Mouse (Mus musculus): ENCODE results near the gene B3gat2. TPM values are rescaled to one million over a fixed set of nuclear protein-coding genes. Genes with fewer than 3 reads are reported as not detected.

B3gat2 gene
- polyA plus RNA-seq (2015; fragmentation: Nextera tagmentation; extraction: Ambion mirVana), result 0.45 and 0.62 TPM in 2 replicates

DNA sequence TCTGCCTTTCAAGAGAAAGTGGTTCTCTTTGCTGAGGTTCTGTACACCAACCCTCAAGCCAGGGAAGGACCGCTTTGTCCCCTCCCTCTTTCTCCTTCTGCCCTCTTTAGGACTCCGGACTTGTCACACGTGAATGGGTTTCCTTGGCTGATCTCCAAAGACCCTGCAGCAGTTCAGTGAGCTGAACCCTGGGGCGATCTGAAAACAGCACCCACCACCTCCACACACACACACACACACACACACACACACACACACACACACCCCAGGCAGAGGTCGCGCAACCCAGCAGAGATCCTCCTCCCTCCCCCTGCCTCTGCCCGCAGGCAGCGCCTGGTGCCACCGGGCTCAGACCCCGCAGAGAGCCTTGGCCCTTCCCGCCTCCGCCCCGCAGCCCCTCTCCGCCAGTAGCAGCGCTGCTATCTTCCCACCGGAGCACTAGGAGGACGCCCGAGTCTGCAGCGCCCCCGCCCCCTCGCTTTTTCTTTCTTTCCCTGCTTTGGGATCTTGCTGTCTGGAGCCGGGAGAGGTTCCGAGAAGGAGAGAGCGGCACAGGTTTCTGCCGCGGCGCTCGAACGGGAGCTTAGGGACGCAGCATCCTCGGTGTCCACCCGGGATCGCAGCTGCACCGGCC, at the start of gene B3gat2:
Gene B3gat2 (plus strand): TSS at position 252 of the 634 bp plus-strand sequence.
- Histone ChIP-seq H3K4me3 (ENCODE audit: low read length) (peak within 1 kb of the TSS; percentile 63), H3K9ac (ENCODE audit: low read length) (peak within 1 kb of the TSS; percentile 50), H3K27ac (ENCODE audit: low read length) (no peak within 1 kb of the TSS), H3K4me1 (replicated peaks; ENCODE audit: control insufficient read depth, insufficient read depth, low read length) (peaks cover 8% of the 10 kb centered on the region; the same call in 1 of the 2 replicates), H3K4me2 (ENCODE audit: low read depth, low read length) (peak within 1 kb of the TSS; percentile 88), H3K9me3 (ENCODE audit: control insufficient read depth, low read length) (no peaks in the 10 kb centered on the region), H3K27me3 (ENCODE audit: control insufficient read depth, insufficient read depth, low read depth, low read length) (peaks cover 40% of the 10 kb centered on the region), H3K36me3 (ENCODE audit: control insufficient read depth, insufficient read depth, low read length) (no peaks in the 10 kb centered on the region)
- WGBS, result 1% methylated on average over 30 of the region's 34 CpGs
- 0 out of 2 replicates have a peak, but pooled peaks have one; percentile 17 for ATAC-seq (ENCODE audit: low read depth)

DNA sequence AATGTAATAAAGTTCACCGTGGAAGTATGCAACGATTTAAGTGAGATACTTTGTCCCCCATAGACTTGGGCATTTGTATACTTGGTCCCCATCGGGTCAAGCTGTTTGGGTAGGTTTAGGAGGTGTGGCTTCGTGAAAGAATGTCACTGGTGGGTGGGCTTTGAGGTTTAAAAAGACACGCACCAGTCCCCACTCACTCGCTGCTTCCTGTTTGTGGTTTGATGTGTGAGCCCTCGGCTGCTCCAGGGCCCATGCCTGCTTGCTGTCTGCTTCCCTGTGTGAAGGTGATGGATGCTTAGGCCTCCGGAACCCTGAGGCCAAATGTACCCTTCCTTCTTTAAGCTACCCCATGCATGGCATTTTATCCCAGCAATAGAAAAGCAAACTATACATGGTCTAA, 41.2 kb upstream of the B3gat2 start:
- H3K27ac ChIP-seq (ENCODE audit: low read length), result no peak overlapping the region
- no peaks in the 10 kb centered on the region for H3K4me1 ChIP-seq (replicated peaks; ENCODE audit: control insufficient read depth, insufficient read depth, low read length)
- no peaks in the 10 kb centered on the region for H3K9me3 ChIP-seq (ENCODE audit: control insufficient read depth, low read length)
- no peaks in the 10 kb centered on the region for H3K27me3 ChIP-seq (ENCODE audit: control insufficient read depth, insufficient read depth, low read depth, low read length)
- no peak for ATAC-seq (ENCODE audit: low read depth)
- no peak overlapping the region for H3K4me3 ChIP-seq (ENCODE audit: low read length)
- H3K9ac ChIP-seq (ENCODE audit: low read length), result no peak overlapping the region
- H3K36me3 ChIP-seq (ENCODE audit: control insufficient read depth, insufficient read depth, low read length), result no peaks in the 10 kb centered on the region
- WGBS, result 73% methylated on average over 8 of the region's 8 CpGs
- no peak overlapping the region for H3K4me2 ChIP-seq (ENCODE audit: low read depth, low read length)

DNA sequence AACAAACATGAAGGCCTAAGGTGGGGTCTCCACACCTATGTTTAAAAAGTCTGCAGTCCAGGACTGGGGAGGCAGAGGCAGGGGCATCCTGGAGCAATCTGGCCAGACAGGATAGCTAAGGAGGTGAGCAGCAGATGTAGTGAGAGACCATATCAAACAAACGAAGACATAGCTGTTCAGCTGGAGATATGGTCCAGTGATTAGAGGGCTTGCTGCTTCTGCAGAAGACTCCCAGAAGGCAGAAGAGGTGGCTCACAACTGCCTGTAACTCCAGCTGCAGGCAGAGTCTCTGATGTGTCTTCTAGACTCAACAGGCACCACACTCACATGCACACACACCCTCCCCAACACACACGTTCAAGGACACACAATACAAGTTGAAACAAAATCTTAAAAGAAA, 40.5 kb upstream of the B3gat2 start:
- Histone ChIP-seq H3K27ac (ENCODE audit: low read length) (no peak overlapping the region), H3K9ac (ENCODE audit: low read length) (no peak overlapping the region), H3K4me2 (ENCODE audit: low read depth, low read length) (no peak overlapping the region), H3K4me1 (replicated peaks; ENCODE audit: control insufficient read depth, insufficient read depth, low read length) (no peaks in the 10 kb centered on the region), H3K9me3 (ENCODE audit: control insufficient read depth, low read length) (no peaks in the 10 kb centered on the region), H3K27me3 (ENCODE audit: control insufficient read depth, insufficient read depth, low read depth, low read length) (no peaks in the 10 kb centered on the region), H3K4me3 (ENCODE audit: low read length) (no peak overlapping the region), H3K36me3 (ENCODE audit: control insufficient read depth, insufficient read depth, low read length) (no peaks in the 10 kb centered on the region)
- 67% methylated on average over 2 of the region's 2 CpGs for WGBS
- ATAC-seq (ENCODE audit: low read depth), result no peak

DNA sequence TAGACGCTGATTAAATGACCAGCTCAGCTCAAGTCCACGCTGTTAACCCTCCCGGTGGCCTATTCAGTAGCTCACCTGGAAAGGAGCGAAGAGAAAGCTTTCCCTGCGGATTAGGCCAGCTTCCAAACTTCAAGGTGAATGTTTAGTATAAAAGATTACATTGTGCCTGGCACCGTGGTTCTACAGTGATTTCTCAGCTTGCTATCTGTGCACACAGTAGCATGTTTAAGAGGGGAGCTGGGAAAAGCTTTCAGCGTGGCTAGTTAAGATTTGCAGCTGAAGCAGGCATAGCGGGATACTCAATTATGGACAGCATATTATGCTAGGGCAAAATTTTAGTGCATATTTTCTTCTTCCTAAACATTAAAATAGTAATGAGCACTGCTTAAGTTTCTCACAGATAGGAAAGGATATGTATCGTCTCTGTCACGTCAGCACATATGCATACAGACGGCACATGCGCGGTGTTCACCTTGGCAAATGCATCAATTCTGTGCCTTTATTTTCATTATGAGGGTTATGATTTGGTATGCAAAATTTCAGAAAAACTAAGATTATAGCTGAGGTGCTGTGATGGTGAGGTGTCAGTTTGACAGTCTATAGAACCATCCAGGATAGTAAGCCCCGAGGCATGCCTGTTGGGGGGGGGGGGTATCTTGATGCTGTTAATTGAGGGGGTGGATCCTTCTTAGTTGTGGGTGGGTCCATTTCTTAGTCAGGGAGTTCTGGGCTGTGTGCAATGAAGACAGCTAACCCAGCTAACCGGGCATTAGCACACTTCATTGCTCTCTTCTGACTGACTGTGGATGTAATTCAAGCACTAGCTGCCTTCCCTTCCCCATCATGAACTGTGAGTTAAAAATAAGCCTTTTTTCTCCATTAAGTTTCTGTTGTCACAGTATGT, 38.8 kb upstream of the B3gat2 start:
- no peak overlapping the region for H3K9ac ChIP-seq (ENCODE audit: low read length)
- no peak overlapping the region for H3K4me2 ChIP-seq (ENCODE audit: low read depth, low read length)
- no peaks in the 10 kb centered on the region for H3K27me3 ChIP-seq (ENCODE audit: control insufficient read depth, insufficient read depth, low read depth, low read length)
- no peak overlapping the region for H3K4me3 ChIP-seq (ENCODE audit: low read length)
- no peaks in the 10 kb centered on the region for H3K36me3 ChIP-seq (ENCODE audit: control insufficient read depth, insufficient read depth, low read length)
- no peaks in the 10 kb centered on the region for H3K9me3 ChIP-seq (ENCODE audit: control insufficient read depth, low read length)
- H3K4me1 ChIP-seq (replicated peaks; ENCODE audit: control insufficient read depth, insufficient read depth, low read length), result no peaks in the 10 kb centered on the region
- no peak for ATAC-seq (ENCODE audit: low read depth)
- H3K27ac ChIP-seq (ENCODE audit: low read length), result no peak overlapping the region
- 66% methylated on average over 15 of the region's 15 CpGs for whole genome bisulfite sequencing

- Histone ChIP-seq H3K4me3 (ENCODE audit: low read length) (no peak overlapping the region), H3K4me1 (replicated peaks; ENCODE audit: control insufficient read depth, insufficient read depth, low read length) (no peaks in the 10 kb centered on the region), H3K9me3 (ENCODE audit: control insufficient read depth, low read length) (no peaks in the 10 kb centered on the region), H3K9ac (ENCODE audit: low read length) (no peak overlapping the region), H3K36me3 (ENCODE audit: control insufficient read depth, insufficient read depth, low read length) (no peaks in the 10 kb centered on the region), H3K4me2 (ENCODE audit: low read depth, low read length) (no peak overlapping the region), H3K27ac (ENCODE audit: low read length) (no peak overlapping the region), H3K27me3 (ENCODE audit: control insufficient read depth, insufficient read depth, low read depth, low read length) (no peaks in the 10 kb centered on the region)
- 82% methylated on average over 5 of the region's 5 CpGs for WGBS
- no peak for ATAC-seq (ENCODE audit: low read depth)
These were observed 30.2 kb upstream of the B3gat2 start for GRCm38 (mm10) chr1:23731324-23731723.

DNA sequence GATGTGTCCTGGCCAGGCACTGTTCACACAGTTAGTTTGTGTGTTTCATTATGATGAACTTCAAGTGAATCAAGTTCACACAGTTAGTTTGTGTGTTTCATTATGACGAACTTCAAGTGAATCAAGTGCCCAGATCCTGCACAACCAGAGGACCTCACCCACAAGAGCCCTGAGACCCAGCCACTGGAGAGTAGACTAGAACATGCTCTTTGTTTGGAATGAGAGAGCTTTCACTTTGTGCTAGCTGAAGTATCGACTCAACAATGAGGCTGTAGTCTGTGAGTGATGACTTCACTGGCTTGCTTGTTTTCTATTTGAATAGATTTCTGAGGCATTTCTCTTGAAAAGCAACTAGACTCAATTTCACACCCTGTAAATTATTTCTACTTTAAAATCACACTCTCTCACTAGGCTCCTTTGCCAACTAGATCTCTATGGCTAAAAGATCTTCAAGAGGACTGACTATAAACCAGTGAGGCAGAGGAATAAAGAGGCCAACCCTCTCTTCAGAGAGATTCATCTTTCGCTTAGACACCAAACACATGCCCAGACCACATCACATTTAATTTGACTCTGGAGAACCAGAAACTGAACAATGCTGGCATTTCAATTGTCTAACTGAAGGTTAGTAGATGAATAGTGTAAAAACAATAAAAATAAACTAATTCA, 10.6 kb upstream of the B3gat2 start:
- Histone ChIP-seq H3K27ac (ENCODE audit: low read length) (no peak overlapping the region), H3K9me3 (ENCODE audit: control insufficient read depth, low read length) (no peaks in the 10 kb centered on the region), H3K36me3 (ENCODE audit: control insufficient read depth, insufficient read depth, low read length) (no peaks in the 10 kb centered on the region), H3K9ac (ENCODE audit: low read length) (no peak overlapping the region), H3K27me3 (ENCODE audit: control insufficient read depth, insufficient read depth, low read depth, low read length) (no peaks in the 10 kb centered on the region), H3K4me2 (ENCODE audit: low read depth, low read length) (no peak overlapping the region), H3K4me3 (ENCODE audit: low read length) (no peak overlapping the region), H3K4me1 (replicated peaks; ENCODE audit: control insufficient read depth, insufficient read depth, low read length) (no peaks in the 10 kb centered on the region)
- 72% methylated on average over 3 of the region's 3 CpGs for WGBS
- no peak for ATAC-seq (ENCODE audit: low read depth)

GRCm38 (mm10) chr1:23753091-23753490, 8.5 kb upstream of the B3gat2 start:
- ATAC-seq (ENCODE audit: low read depth), result no peak
- no peaks in the 10 kb centered on the region for H3K4me1 ChIP-seq (replicated peaks; ENCODE audit: control insufficient read depth, insufficient read depth, low read length)
- H3K4me2 ChIP-seq (ENCODE audit: low read depth, low read length), result no peak overlapping the region
- 78% methylated on average over 2 of the region's 2 CpGs for WGBS
- no peak overlapping the region for H3K27ac ChIP-seq (ENCODE audit: low read length)
- no peaks in the 10 kb centered on the region for H3K27me3 ChIP-seq (ENCODE audit: control insufficient read depth, insufficient read depth, low read depth, low read length)
- no peaks in the 10 kb centered on the region for H3K36me3 ChIP-seq (ENCODE audit: control insufficient read depth, insufficient read depth, low read length)
- no peak overlapping the region for H3K9ac ChIP-seq (ENCODE audit: low read length)
- no peak overlapping the region for H3K4me3 ChIP-seq (ENCODE audit: low read length)
- no peaks in the 10 kb centered on the region for H3K9me3 ChIP-seq (ENCODE audit: control insufficient read depth, low read length)

DNA sequence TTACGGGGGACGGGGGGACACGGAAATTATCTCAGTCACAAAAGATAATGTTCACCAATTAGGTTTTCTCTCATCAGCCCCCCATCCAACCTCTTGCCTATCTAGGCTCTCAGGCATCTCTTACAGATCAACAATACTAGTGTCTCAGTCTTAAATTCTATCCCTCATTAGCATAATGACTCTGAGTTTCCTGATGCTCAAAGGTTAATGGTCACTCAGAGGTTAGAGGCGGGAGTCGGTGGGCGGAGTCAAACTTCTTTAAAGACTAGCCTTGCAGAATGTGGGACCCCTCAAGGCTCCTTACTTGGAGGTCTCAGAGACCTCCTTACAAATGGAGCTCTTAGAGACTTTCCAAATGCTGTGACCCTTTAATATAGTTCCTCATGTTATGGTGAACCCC, 8.0 kb upstream of the B3gat2 start:
- H3K36me3 ChIP-seq (ENCODE audit: control insufficient read depth, insufficient read depth, low read length), result no peaks in the 10 kb centered on the region
- 81% methylated on average over 6 of the region's 6 CpGs for WGBS
- no peak overlapping the region for H3K27ac ChIP-seq (ENCODE audit: low read length)
- H3K9ac ChIP-seq (ENCODE audit: low read length), result no peak overlapping the region
- no peak overlapping the region for H3K4me2 ChIP-seq (ENCODE audit: low read depth, low read length)
- no peaks in the 10 kb centered on the region for H3K9me3 ChIP-seq (ENCODE audit: control insufficient read depth, low read length)
- no peak overlapping the region for H3K4me3 ChIP-seq (ENCODE audit: low read length)
- no peaks in the 10 kb centered on the region for H3K4me1 ChIP-seq (replicated peaks; ENCODE audit: control insufficient read depth, insufficient read depth, low read length)
- H3K27me3 ChIP-seq (ENCODE audit: control insufficient read depth, insufficient read depth, low read depth, low read length), result no peaks in the 10 kb centered on the region
- no peak for ATAC-seq (ENCODE audit: low read depth)

GRCm38 (mm10) chr1:23754340-23754739, 7.2 kb upstream of the B3gat2 start:
- H3K4me1 ChIP-seq (replicated peaks; ENCODE audit: control insufficient read depth, insufficient read depth, low read length), result no peaks in the 10 kb centered on the region
- peaks cover under 1% of the 10 kb centered on the region for H3K27me3 ChIP-seq (ENCODE audit: control insufficient read depth, insufficient read depth, low read depth, low read length)
- H3K36me3 ChIP-seq (ENCODE audit: control insufficient read depth, insufficient read depth, low read length), result no peaks in the 10 kb centered on the region
- WGBS, result 63% methylated on average over 1 of the region's 1 CpGs
- no peak overlapping the region for H3K9ac ChIP-seq (ENCODE audit: low read length)
- ATAC-seq (ENCODE audit: low read depth), result no peak
- no peak overlapping the region for H3K4me3 ChIP-seq (ENCODE audit: low read length)
- H3K4me2 ChIP-seq (ENCODE audit: low read depth, low read length), result no peak overlapping the region
- no peaks in the 10 kb centered on the region for H3K9me3 ChIP-seq (ENCODE audit: control insufficient read depth, low read length)
- no peak overlapping the region for H3K27ac ChIP-seq (ENCODE audit: low read length)
